Mouse (Mus musculus) CH12.LX (cell line): ENCODE measurements around the gene Npw.

ENCODE experiments used
- CTCF ChIP-seq, 2 experiments: IDR thresholded peaks in 1 of 2; conservative IDR thresholded peaks in 1 of 2; 2 replicates each; pipeline ENCODE4 v1.5.1; 2011 to 2012; ENCODE audit warnings: low read depth in 2 of 2, low read length in 2 of 2, improper control_type of control experiment in 1 of 2, inconsistent platforms in 1 of 2, mild to moderate bottlenecking in 1 of 2, moderate library complexity in 1 of 2
- POLR2A ChIP-seq: IDR thresholded peaks from 2 replicates; pipeline ENCODE4 v1.6.1; 2011; ENCODE audit warnings: low read depth, mild to moderate bottlenecking, improper control_type of control experiment, low read length
- ZNF384 ChIP-seq: IDR thresholded peaks from 2 replicates; pipeline ENCODE4 v1.6.1; 2012; ENCODE audit warnings: low read depth, low read length, improper control_type of control experiment, inconsistent platforms

DNA sequence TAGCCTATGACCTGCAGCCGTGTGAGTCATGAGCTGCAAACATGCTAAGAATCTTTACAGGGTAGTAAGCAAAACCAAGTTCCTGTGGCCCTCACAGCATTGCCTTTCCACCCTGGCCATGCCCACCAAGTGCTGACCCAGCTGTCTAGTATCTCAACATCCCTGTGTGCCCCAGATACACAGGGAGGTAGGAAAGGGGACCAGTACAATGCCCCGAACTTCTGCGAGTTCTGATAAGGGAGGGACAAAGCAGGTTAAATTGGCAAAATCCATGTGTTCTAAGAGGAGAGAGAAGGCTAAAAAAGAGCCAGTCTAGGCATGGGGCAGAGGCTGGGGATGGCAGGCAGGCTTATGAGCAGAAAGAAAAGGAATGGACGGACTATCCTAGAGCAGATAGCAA is 49.9 kb downstream of the Npw start:
- no peak for TF ChIP-seq POLR2A
- TF ChIP-seq CTCF (conservative IDR thresholded peaks at IDR 0.05 in 1 of 2, IDR thresholded peaks at IDR 0.05 in 1 of 2; ENCODE audit: low read depth in 2 of 2, low read length in 2 of 2), result no peak
- no peak for TF ChIP-seq ZNF384
